Mouse (Mus musculus) megakaryocyte progenitor cell, adult 5-6 weeks (primary cell): ENCODE measurements around the gene Nudt9. TPM values are rescaled to one million over a fixed set of nuclear protein-coding genes. Genes with fewer than 3 reads are reported as not detected.

Source experiments
- total RNA-seq, 2 experiments: library from RNA; stranded (forward) in 1 of 2; stranded (reverse) in 1 of 2; fragments of 157-497, 149-512 nt in 1 of 2; fragments of 200-1000 nt in 1 of 2; gene quantifications; 2 replicates each; pipeline versions ENCODE4 v1.2.3 to v1.2.4; 2015 to 2017

Nudt9 gene
- total RNA-seq, 2 experiments from 2014 or later: 27.6 to 54.8 TPM

Other genes with a start within 250 kb of the Nudt9 start
- gene Klhl8, start 135.0 kb upstream of the Nudt9 start, total RNA-seq (2015): 0.71 and 2.2 TPM in 2 replicates
- 1.8 and 2.9 TPM in 2 replicates for gene Klhl8, start 135.0 kb upstream of the Nudt9 start, total RNA-seq (2017)
- gene Hsd17b13, start 68.9 kb upstream of the Nudt9 start, total RNA-seq (2015): not detected in 2 replicates
- 0.12 TPM in 1 of 2 replicates, not detected in the other for gene Hsd17b13, start 68.9 kb upstream of the Nudt9 start, total RNA-seq (2017)
- 76.9 and 81.8 TPM in 2 replicates for gene Hsd17b11, start 24.4 kb upstream of the Nudt9 start, total RNA-seq (2015)
- gene Hsd17b11, start 24.4 kb upstream of the Nudt9 start, total RNA-seq (2017): 90.0 and 93.6 TPM in 2 replicates
- gene Gm17660, start 31.3 kb downstream of the Nudt9 start, total RNA-seq (2015): not detected in 2 replicates
- gene Gm17660, start 31.3 kb downstream of the Nudt9 start, total RNA-seq (2017): not detected in 2 replicates
- gene Sparcl1, start 67.4 kb downstream of the Nudt9 start, total RNA-seq (2015): not detected in 2 replicates
- gene Sparcl1, start 67.4 kb downstream of the Nudt9 start, total RNA-seq (2017): not detected in 2 replicates
- not detected in 2 replicates for gene Dspp, start 124.4 kb downstream of the Nudt9 start, total RNA-seq (2015)
- gene Dspp, start 124.4 kb downstream of the Nudt9 start, total RNA-seq (2017): not detected in 2 replicates
- gene Dmp1, start 156.3 kb downstream of the Nudt9 start, total RNA-seq (2015): not detected in 2 replicates
- gene Dmp1, start 156.3 kb downstream of the Nudt9 start, total RNA-seq (2017): not detected in 2 replicates